Mouse (Mus musculus) E14TG2a.4 (cell line): ENCODE results near the gene Cdk6.
"Not testable (repeated sequence)": the region's sequence is repeated elsewhere in the genome, so short reads cannot be mapped to it uniquely, and the experiment has no call there.

ENCODE experiments used
- H3K27me3 ChIP-seq: 2 replicates; pipeline ENCODE4 v1.6.1; 2014; ENCODE audit warnings: low read length, control low read depth; ENCODE audit not compliant: insufficient read depth
- H3K36me3 ChIP-seq: 2 replicates; pipeline ENCODE4 v1.6.1; 2014; ENCODE audit warnings: low read length, control low read depth; ENCODE audit not compliant: insufficient read depth
- H3K4me1 ChIP-seq: replicated peaks from 2 replicates; pipeline ENCODE4 v1.6.1; 2014; ENCODE audit warnings: low read depth, low read length, control low read depth
- H3K4me3 ChIP-seq: replicated peaks from 2 replicates; pipeline ENCODE4 v1.5.1; 2014; ENCODE audit warnings: mild to moderate bottlenecking, low read length
- H3K9me3 ChIP-seq: 2 replicates; pipeline ENCODE4 v1.6.1; 2014; ENCODE audit warnings: low read length, control low read depth
- CTCF ChIP-seq: conservative IDR thresholded peaks from 2 replicates; pipeline ENCODE4 v1.5.1; 2014; ENCODE audit warnings: low read length
- NANOG ChIP-seq: IDR thresholded peaks from 2 replicates; pipeline ENCODE4 v1.6.1; 2014; ENCODE audit warnings: borderline replicate concordance, low read length, mixed read lengths
- POU5F1 ChIP-seq: IDR thresholded peaks from 2 replicates; pipeline ENCODE4 v1.6.1; 2014; ENCODE audit warnings: low read length, borderline replicate concordance

Cdk6 gene

GRCm38 (mm10) chr5:3420094-3420831 lies 79.0 kb downstream of the Cdk6 start:
- Histone ChIP-seq H3K36me3 (peaks cover 3% of the 10 kb centered on the region; the same call in 1 of the 2 replicates), H3K4me1 (no peaks in the 10 kb centered on the region), H3K9me3 (no peaks in the 10 kb centered on the region), H3K4me3 (no peak overlapping the region), H3K27me3 (no peaks in the 10 kb centered on the region)
- TF ChIP-seq CTCF (no peak), NANOG (no peak), POU5F1 (no peak)

DNA sequence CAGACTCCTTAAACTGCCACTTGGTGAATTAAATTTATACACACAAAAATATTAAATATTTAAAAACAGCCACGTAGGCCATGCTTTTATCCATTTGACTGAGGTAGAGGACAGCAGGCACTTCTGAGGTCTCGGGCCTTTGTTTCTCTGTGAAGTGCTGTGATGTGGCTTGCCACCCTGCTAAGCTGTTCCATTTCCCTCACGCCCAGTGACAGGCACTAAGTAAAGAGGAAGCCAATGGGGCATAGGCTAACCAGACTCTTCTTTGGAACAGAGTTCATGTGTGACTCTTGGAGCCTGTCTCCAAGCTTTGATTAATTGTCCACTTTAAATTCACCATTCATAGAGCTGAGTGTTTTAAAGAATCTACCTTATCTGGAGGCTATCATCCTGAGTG lies 79.5 kb downstream of the Cdk6 start:
- Histone ChIP-seq H3K9me3 (no peaks in the 10 kb centered on the region), H3K4me3 (no peak overlapping the region), H3K27me3 (no peaks in the 10 kb centered on the region), H3K36me3 (peaks cover 3% of the 10 kb centered on the region; the same call in 1 of the 2 replicates), H3K4me1 (peaks cover under 1% of the 10 kb centered on the region; the same call in 1 of the 2 replicates)
- TF ChIP-seq CTCF = no peak
- no peak for TF ChIP-seq POU5F1
- no peak for TF ChIP-seq NANOG

- peaks cover 18% of the 10 kb centered on the region for H3K36me3 ChIP-seq
- not testable (repeated sequence) for H3K4me3 ChIP-seq, H3K9me3 ChIP-seq, H3K27me3 ChIP-seq, H3K4me1 ChIP-seq
Measured at GRCm38 (mm10) chr5:3433131-3433700, 91.9 kb downstream of the Cdk6 start.

DNA sequence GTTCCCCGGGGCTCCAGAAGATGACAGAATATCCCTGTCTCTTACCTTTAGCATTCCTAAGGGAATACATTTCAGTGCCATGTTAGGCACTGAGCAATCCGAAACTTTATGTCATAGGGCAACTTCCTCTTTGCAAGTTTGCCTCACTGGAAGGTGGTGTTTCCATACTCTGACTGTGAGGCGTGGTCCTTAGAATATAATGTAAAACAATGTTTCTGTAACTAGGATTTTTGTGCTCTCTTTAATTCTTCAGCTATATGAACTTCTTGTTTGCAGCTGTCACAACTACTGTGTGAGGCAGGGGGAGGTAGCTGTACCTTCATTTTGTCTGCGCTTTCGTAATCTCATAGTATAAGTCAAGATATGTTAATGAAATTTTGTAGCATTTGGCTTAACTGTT lies 92.8 kb downstream of the Cdk6 start:
- not testable (repeated sequence) for H3K9me3 ChIP-seq, H3K4me1 ChIP-seq

DNA sequence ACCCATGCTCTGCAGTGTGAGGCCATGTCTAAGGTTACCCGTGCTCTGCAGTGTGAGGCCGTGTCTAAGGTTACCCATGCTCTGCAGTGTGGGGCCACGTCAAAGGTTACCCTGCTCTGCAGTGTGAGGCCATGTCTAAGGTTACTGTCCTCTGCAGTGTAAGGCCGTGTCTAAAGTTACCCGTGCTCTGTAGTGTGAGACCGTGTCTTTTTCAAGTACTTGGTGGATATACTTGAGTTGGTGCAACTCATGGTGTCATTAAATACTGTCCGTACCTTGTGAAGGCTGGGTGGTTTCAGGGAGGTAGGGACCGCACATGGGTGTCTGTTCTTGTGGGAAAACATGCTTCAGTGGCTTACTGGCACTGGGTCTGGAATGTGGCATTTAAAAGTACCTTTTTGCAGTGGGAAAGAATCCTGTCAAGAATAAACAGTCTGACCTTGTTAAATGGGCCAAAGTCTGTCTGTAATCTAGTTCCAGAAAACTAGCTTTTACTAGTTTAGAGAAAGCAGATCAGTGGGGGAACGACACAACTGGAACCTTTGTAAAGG lies 97.2 kb downstream of the Cdk6 start:
- not testable (repeated sequence) for H3K9me3 ChIP-seq, H3K27me3 ChIP-seq, H3K36me3 ChIP-seq, H3K4me1 ChIP-seq, H3K4me3 ChIP-seq

More for the DNA sequence above, 92.8 kb downstream of the Cdk6 start:
- not testable (repeated sequence) for H3K4me3 ChIP-seq, H3K27me3 ChIP-seq
- peaks cover 13% of the 10 kb centered on the region for H3K36me3 ChIP-seq

- not testable (repeated sequence) for H3K36me3 ChIP-seq, H3K27me3 ChIP-seq, H3K4me3 ChIP-seq, H3K9me3 ChIP-seq, H3K4me1 ChIP-seq
Measured at GRCm38 (mm10) chr5:3439386-3439785, 98.1 kb downstream of the Cdk6 start.

DNA sequence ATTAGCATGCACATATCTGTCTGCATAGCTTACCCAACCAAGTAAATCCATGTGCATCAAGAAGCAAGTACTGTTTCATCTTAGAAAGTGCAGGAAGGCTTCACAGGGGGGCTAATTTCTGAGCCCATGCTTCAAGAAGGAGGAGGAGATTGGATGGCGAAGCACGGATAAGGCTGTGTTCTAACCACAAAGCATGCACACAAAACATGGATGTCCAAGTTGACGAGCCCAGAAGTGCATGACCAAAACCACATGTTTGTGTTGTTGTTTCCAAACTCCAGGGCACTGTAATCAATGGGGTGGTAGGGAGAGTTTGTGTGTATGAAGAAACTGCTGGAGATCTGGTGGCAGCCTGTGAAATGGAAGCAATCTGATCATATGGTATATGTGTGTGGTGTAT lies 101.2 kb downstream of the Cdk6 start:
- H3K4me3 ChIP-seq, H3K27me3 ChIP-seq, H3K9me3 ChIP-seq, H3K36me3 ChIP-seq, H3K4me1 ChIP-seq: not testable (repeated sequence)

DNA sequence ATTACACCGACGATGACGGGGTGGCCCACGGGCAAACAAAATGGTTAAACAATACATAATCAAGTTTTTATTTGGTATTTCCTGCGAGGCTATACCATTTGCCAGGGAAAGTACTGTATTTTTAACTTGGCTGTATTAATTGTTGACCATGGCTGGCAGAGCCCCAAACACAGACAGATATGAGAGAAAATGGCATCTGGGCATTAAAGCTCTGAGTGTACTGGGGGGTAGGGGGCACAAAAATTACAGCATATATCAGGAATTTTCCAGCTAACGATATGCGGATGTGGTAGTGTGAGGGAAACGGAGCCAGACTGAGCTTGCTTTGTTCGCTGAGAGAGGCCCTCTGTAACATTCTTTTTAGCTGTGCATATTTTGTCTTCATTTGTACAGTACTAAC lies 109.9 kb downstream of the Cdk6 start:
- H3K36me3 ChIP-seq, H3K9me3 ChIP-seq, H3K4me3 ChIP-seq, H3K27me3 ChIP-seq: not testable (repeated sequence)
- peaks cover 24% of the 10 kb centered on the region for H3K4me1 ChIP-seq

DNA sequence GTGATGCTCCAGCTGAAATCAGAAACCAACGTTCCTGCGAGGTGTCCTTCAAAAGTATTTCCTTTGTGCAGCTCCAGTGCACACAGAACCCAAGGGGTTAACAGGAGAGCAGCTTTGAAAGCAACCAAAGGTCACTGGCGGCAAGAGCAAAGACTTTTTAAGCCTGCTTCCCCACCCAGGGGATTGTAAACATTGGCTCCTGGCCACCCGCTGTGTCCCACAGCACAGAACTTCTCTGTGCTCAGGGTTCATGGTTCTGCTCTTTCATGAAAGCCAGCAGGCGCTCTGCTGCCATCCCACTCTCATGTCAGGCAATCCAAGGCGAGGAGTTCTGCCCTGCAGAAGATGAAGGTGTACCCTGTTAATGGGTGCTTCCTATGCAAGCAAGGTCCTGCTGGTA lies 112.7 kb downstream of the Cdk6 start:
- H3K27me3 ChIP-seq, H3K9me3 ChIP-seq, H3K4me3 ChIP-seq, H3K36me3 ChIP-seq: not testable (repeated sequence)
- peaks cover 24% of the 10 kb centered on the region for H3K4me1 ChIP-seq
- TF ChIP-seq NANOG = peak; percentile 43; the same call in 1 of the 2 replicates

DNA sequence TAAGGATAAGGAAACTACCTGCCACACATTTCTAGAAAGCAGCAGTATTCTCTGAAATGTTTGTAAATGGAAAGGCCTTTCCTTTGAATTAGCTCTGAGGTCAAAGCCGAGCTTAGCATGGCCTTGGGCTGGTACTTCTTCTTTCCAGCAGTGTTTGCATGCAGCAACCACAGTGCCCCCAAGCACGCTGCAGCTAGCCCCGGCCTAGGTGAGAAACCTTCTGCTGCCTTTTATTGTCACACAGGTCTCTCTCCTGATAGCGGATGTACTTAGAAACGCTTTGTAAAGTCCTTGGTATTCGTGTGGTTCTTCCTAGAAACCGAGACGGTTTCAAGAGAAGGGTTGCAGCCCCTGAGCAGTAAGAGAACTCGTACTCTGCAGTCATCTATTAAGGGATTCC lies 119.6 kb downstream of the Cdk6 start:
- TF ChIP-seq CTCF (no peak), POU5F1 (no peak), NANOG (no peak)
- Histone ChIP-seq H3K9me3 (no peaks in the 10 kb centered on the region), H3K4me3 (no peak overlapping the region), H3K36me3 (peaks cover 33% of the 10 kb centered on the region), H3K27me3 (no peaks in the 10 kb centered on the region), H3K4me1 (peaks cover 24% of the 10 kb centered on the region)
